Mouse (Mus musculus): Measurements from ENCODE around the gene Shd. TPM values are rescaled to one million over a fixed set of nuclear protein-coding genes. Genes with fewer than 3 reads are reported as not detected.
"Not testable (repeated sequence)": the region's sequence is repeated elsewhere in the genome, so short reads cannot be mapped to it uniquely, and the experiment has no call there.

The Shd gene
- 1.4 and 1.7 TPM in 2 replicates for total RNA-seq (2017)

DNA sequence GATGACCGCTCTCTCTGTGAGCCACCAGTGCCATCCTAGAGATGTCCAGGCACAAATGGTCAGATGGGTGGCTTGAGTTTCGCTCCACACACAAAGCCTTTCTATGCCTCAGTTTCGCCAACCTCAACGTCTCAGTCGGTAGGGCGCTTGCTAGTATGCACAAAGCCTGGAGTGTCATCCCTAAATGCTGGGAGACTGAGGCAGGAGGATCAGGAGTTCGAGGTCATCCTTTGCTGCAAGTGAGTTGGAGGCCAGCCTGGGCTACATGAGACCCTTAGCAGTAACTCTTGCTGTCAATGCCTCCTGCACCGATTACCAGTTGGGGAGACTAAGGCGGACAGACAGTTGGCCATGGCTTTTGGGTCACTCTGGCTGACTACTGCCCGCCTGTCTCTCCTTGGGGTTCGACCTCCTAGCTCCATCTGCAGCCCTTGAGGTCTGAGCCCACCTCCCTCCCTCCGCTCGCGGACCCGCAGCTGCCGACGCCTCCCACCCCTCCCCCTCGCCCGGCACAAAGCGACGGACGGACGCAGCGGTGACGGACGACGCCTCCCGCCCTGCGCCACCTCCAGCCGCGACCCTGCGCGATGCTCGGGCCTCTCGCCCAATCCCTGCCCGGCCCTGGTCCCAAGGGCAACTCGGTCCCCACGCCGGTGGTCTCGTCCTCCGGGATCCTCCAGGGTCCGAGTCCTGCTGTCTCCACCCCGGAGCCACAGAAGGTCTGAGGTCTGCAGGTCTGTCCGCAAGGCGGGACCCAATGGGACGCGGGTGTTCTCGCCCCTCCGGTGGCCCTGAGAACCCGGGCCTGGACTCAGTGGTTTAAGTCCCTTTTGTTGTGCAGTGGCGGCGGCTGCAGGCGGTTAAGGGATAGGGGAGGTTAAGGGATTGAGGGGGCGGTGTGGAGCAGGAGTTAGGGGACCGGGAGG, at the start of gene Shd:
Shd (plus strand) TSS at position 502 of the 926 bp plus-strand sequence.
- ATAC-seq (ENCODE audit: extremely low read depth, insufficient number of reproducible peaks, low FRiP score, poor library complexity, severe bottlenecking), result no peak

DNA sequence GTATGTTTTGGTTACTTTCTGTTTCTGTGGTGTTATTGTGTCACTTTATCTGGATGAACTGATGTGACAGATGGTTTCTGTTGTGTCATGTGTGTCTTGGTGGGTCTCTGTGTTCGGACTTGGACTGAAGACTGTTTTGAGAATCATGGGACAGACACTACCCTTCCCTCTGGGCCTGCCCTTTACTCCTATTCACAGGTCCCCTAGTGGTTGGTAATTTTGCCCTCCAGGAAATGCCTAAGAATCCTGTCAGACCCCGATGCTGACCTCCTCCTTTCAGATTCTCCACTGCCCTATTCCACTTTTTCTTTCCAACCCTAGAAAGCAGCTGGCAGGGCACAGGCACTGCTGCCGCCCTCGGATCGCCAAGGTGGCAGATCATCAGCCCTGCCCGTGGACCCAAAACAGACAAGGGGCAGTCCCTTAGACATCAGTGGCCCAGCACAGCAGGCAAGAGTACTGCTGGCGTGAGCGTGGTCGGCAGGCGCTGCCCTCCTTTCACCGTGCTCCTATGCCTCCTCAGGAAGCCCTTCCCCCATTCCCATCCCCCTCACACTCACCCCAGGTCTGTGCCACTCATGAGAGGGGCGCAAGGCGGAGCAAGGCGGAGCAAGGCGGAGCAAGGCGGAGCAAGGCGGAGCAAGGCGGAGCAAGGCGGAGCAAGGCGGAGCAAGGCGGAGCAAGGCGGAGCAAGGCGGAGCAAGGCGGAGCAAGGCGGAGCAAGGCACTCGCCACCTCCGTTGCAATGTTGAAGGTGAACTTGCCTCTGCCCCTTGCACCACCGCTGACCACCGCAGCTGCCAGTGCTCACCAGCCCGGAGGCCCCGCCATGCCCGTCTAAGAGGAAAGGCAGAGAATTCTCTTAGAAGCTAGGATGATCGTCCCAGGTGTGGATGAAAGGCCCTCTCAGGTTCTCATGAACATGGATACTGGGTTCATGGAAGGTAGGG, 38.4 kb upstream of the Shd start:
- peak; percentile 90 for ATAC-seq (ENCODE audit: extremely low read depth, insufficient number of reproducible peaks, low FRiP score, poor library complexity, severe bottlenecking)

DNA sequence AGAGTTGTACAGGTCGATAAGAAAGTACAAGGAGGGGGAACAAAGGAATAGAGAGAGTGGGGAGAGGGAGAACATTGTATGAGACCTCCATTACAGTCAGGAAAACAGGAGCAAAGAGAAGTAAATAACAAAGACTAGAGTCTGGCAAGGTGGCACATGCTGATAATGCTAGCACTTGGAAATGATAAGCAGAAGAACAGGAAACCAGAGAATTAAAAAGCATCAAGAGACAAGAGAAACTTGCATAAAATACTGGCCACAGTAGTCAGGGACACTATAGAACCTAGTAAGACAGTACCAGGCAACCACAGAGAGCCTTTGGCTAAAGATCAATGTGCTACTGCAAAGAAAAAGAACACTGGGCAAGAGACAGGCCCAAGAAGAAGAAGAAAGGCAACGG, 37.6 kb upstream of the Shd start:
- ATAC-seq (ENCODE audit: extremely low read depth, insufficient number of reproducible peaks, low FRiP score, poor library complexity, severe bottlenecking), result no peak

DNA sequence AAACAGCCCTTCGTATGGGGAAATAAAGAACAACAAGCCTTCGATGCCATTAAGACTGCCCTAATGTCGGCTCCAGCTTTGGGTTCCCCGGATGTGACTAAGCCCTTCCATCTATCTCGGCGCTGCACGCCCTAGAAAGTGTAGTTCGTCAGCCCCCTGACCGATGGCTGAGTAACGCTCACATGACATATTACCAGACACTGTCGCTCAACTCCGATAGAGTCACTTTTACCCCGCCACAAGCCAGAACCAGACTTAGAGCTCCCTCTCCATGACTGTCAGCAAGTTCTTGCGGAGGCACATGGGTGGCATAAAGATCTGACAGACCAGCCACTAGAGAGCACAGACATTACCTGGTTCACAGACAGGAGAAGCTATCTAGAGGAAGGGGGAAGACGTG, 37.1 kb upstream of the Shd start:
- no peak for ATAC-seq (ENCODE audit: extremely low read depth, insufficient number of reproducible peaks, low FRiP score, poor library complexity, severe bottlenecking)

- ATAC-seq (ENCODE audit: extremely low read depth, insufficient number of reproducible peaks, low FRiP score, poor library complexity, severe bottlenecking), result not testable (repeated sequence)
These were observed 25.8 kb upstream of the Shd start for GRCm38 (mm10) chr17:55944387-55944865.

- ATAC-seq (ENCODE audit: extremely low read depth, insufficient number of reproducible peaks, low FRiP score, poor library complexity, severe bottlenecking), result peak; percentile 97
These were observed 25.2 kb upstream of the Shd start for GRCm38 (mm10) chr17:55944866-55945682.

- ATAC-seq (ENCODE audit: extremely low read depth, insufficient number of reproducible peaks, low FRiP score, poor library complexity, severe bottlenecking), result no peak
These were observed 24.6 kb upstream of the Shd start for GRCm38 (mm10) chr17:55945696-55946095.

DNA sequence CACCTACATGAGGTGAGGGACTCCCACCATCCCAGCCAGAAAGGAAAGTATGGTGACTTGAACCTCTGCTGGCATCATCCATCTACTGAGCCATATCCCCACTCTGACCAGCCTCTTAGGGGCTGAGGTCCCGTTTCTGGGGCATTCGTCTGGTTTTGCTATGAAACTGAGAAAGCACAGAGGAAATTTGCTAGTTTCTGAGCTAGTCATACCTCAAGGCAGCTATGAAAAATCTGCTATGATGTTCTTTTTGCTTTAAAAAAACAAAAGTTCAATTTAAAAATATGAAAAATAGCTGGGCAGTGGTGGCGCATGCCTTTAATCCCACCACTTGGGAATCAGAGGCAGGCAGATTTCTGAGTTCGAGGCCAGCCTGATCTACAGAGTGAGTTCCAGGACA, 21.6 kb upstream of the Shd start:
- ATAC-seq (ENCODE audit: extremely low read depth, insufficient number of reproducible peaks, low FRiP score, poor library complexity, severe bottlenecking), result no peak

GRCm38 (mm10) chr17:55949400-55949799, 20.9 kb upstream of the Shd start, which contains the start of gene Zfp119b:
TSS of gene Zfp119b (minus strand) at chr17:55949500.
- no peak for ATAC-seq (ENCODE audit: extremely low read depth, insufficient number of reproducible peaks, low FRiP score, poor library complexity, severe bottlenecking)

GRCm38 (mm10) chr17:55950601-55951000, 19.7 kb upstream of the Shd start:
- ATAC-seq (ENCODE audit: extremely low read depth, insufficient number of reproducible peaks, low FRiP score, poor library complexity, severe bottlenecking), result no peak

- ATAC-seq (ENCODE audit: extremely low read depth, insufficient number of reproducible peaks, low FRiP score, poor library complexity, severe bottlenecking), result no peak
These were observed 18.2 kb upstream of the Shd start for GRCm38 (mm10) chr17:55952041-55952440.

DNA sequence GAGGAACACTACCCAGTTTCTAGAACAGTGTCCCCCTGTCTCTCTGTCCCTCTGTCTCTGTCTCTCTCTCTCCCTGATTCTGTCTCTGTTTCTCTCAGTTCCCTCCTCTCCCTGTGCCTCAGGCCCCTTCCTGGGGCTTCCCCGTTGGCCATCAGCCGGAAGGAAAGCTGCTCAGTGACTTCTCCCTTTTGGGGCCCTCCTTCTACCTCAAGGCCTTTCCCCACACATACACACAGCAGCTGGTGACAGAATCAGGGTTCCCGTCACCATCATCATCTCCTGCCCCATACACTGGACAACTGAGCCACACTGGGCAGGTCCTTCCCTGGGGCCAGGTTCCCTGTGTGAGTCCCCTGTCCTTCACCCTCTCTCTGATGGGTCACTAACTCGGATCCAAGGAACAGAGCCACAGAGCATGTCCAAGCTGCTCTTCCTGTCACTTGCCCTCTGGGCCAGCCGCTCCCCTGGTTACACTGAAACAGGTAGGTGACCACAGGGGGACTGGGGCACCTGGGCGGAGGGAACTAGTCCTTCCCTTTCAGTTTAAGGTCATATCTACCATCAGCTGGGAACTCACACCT, 17.7 kb upstream of the Shd start, which contains the start of gene Ebi3:
Ebi3 (plus strand) TSS at position 194 of the 581 bp plus-strand sequence.
- ATAC-seq (ENCODE audit: extremely low read depth, insufficient number of reproducible peaks, low FRiP score, poor library complexity, severe bottlenecking), result peak; percentile 68

DNA sequence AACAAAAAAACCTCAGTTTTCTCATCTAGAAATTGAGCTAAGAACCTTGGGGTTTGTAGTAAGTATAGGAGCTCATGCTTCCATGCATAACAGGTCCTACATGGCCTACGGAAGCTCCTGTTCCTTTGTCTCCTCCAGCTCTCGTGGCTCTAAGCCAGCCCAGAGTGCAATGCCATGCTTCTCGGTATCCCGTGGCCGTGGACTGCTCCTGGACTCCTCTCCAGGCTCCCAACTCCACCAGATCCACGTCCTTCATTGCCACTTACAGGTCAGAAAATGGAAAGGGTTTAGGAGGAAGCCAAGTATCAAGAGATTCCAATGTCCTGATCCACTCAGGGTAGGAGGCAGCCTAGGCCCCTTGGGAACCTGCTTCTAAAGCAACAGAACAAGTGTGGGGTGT, 16.5 kb upstream of the Shd start:
- ATAC-seq (ENCODE audit: extremely low read depth, insufficient number of reproducible peaks, low FRiP score, poor library complexity, severe bottlenecking), result no peak

- ATAC-seq (ENCODE audit: extremely low read depth, insufficient number of reproducible peaks, low FRiP score, poor library complexity, severe bottlenecking), result no peak
These were observed 16.0 kb upstream of the Shd start for GRCm38 (mm10) chr17:55954229-55954628.

DNA sequence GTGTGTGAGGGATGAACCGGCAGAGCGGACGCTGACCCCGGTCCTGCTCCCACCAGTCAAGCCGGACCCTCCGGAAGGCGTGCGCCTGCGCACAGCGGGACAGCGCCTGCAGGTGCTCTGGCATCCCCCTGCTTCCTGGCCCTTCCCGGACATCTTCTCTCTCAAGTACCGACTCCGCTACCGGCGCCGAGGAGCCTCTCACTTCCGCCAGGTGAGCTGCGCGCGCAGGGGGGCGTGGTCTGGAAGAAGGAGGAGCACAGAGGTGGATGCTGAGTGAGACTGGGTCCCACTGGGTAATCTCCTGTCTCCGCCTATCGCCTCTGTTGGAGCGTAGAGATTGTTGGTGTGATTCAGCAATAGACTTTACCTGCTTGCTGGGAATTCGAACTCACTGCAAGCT, 14.1 kb upstream of the Shd start:
- no peak for ATAC-seq (ENCODE audit: extremely low read depth, insufficient number of reproducible peaks, low FRiP score, poor library complexity, severe bottlenecking)

- no peak for ATAC-seq (ENCODE audit: extremely low read depth, insufficient number of reproducible peaks, low FRiP score, poor library complexity, severe bottlenecking)
These were observed 13.7 kb upstream of the Shd start for GRCm38 (mm10) chr17:55956591-55956990.

DNA sequence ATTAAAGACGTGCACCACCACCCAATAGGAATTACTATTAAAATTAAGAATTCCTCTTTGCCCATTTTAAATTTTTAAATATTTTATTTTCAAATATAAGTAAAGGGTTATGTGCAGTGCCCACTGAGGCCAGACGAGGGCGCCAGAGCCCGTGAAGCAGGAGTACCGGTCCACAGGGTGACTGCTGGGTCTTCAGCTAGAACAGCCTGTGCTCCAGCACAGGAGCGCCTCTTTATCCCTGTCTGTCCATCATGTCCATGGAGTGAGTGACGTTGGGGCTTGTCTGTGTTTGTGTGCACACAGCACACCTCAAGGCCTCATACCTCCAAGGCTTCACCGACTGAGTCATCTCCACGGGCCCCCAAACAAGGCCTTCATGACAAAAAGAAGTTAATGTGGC, 13.1 kb upstream of the Shd start:
- ATAC-seq (ENCODE audit: extremely low read depth, insufficient number of reproducible peaks, low FRiP score, poor library complexity, severe bottlenecking), result peak; percentile 49
